Mouse (Mus musculus) ovary, postnatal 14 days (tissue): ENCODE measurements around the gene Pdcl2.

Source experiments
- DNase-seq: peaks from one replicate; pipeline ENCODE4 v3.0.0; 2022; ENCODE audit warnings: low spot score

The Pdcl2 gene

GRCm38 (mm10) chr5:76303379-76303744 is 27.6 kb downstream of the Pdcl2 start:
- no peak for DNase-seq

GRCm38 (mm10) chr5:76302009-76302408 is 28.9 kb downstream of the Pdcl2 start:
- DNase-seq: no peak

GRCm38 (mm10) chr5:76289234-76289691 is 41.7 kb downstream of the Pdcl2 start:
- no peak for DNase-seq

GRCm38 (mm10) chr5:76288256-76288655 is 42.7 kb downstream of the Pdcl2 start:
- DNase-seq: no peak

- no peak for DNase-seq
Observed at GRCm38 (mm10) chr5:76287062-76287461, 43.9 kb downstream of the Pdcl2 start.

- DNase-seq: no peak
Observed at GRCm38 (mm10) chr5:76285699-76286098, 45.3 kb downstream of the Pdcl2 start.

- DNase-seq: no peak
Observed at GRCm38 (mm10) chr5:76283890-76284289, 47.1 kb downstream of the Pdcl2 start.

GRCm38 (mm10) chr5:76274977-76275376 is 56.0 kb downstream of the Pdcl2 start:
- no peak for DNase-seq
